Mouse (Mus musculus): Measurements from ENCODE around the gene Rbpj.

GRCm38 (mm10) chr5:53472485-53472884 is 6.5 kb downstream of the Rbpj start:
- no peak for TF ChIP-seq GATA1 (IDR thresholded peaks at IDR 0.05; ENCODE audit: borderline replicate concordance, low read length)
- no peak for TF ChIP-seq FLI1 (IDR thresholded peaks at IDR 0.05; ENCODE audit: low read length)

All from megakaryocyte, embryonic 14.5 days (primary cell).